Mouse (Mus musculus): ENCODE data around the gene Cirbp.

Cirbp gene

GRCm38 (mm10) chr10:80165392-80166128, at the start of gene Cirbp:
Gene Cirbp (plus strand): TSS chr10:80165985.
- DNase-seq (ENCODE audit: low spot score in 2 of 2), result peak in 1 of 2 experiments; percentile 29

GRCm38 (mm10) chr10:80116563-80116926, 49.2 kb upstream of the Cirbp start:
- DNase-seq (ENCODE audit: low spot score in 2 of 2), result no peak

GRCm38 (mm10) chr10:80116927-80117691, 48.7 kb upstream of the Cirbp start:
- DNase-seq (ENCODE audit: low spot score in 2 of 2), result peak; percentile 32 to 48

- no peak for DNase-seq (ENCODE audit: low spot score in 2 of 2)
Measured at GRCm38 (mm10) chr10:80117736-80118135, 48.0 kb upstream of the Cirbp start.

- no peak for DNase-seq (ENCODE audit: low spot score in 2 of 2)
Measured at GRCm38 (mm10) chr10:80118552-80118951, 47.2 kb upstream of the Cirbp start.

- DNase-seq (ENCODE audit: low spot score in 2 of 2), result no peak
Measured at GRCm38 (mm10) chr10:80120146-80120545, 45.6 kb upstream of the Cirbp start.

GRCm38 (mm10) chr10:80121639-80122038, 44.1 kb upstream of the Cirbp start:
- DNase-seq (ENCODE audit: low spot score in 2 of 2), result no peak

- peak in 1 of 2 experiments; percentile 63 for DNase-seq (ENCODE audit: low spot score in 2 of 2)
Measured at GRCm38 (mm10) chr10:80123932-80124562, 41.7 kb upstream of the Cirbp start.

- DNase-seq (ENCODE audit: low spot score in 2 of 2), result no peak
Measured at GRCm38 (mm10) chr10:80127920-80128319, 37.9 kb upstream of the Cirbp start.

GRCm38 (mm10) chr10:80129846-80130245, 35.9 kb upstream of the Cirbp start:
- no peak for DNase-seq (ENCODE audit: low spot score in 2 of 2)

GRCm38 (mm10) chr10:80130403-80131031, 35.3 kb upstream of the Cirbp start:
- no peak for DNase-seq (ENCODE audit: low spot score in 2 of 2)

- DNase-seq (ENCODE audit: low spot score in 2 of 2), result no peak
Measured at GRCm38 (mm10) chr10:80131316-80131951, 34.4 kb upstream of the Cirbp start.

GRCm38 (mm10) chr10:80131952-80132350, 33.8 kb upstream of the Cirbp start:
- DNase-seq (ENCODE audit: low spot score in 2 of 2), result no peak

GRCm38 (mm10) chr10:80133226-80133849, 32.4 kb upstream of the Cirbp start:
- no peak for DNase-seq (ENCODE audit: low spot score in 2 of 2)

- no peak for DNase-seq (ENCODE audit: low spot score in 2 of 2)
Measured at GRCm38 (mm10) chr10:80134421-80134820, 31.4 kb upstream of the Cirbp start.

GRCm38 (mm10) chr10:80135161-80135560, 30.6 kb upstream of the Cirbp start:
- DNase-seq (ENCODE audit: low spot score in 2 of 2), result no peak

GRCm38 (mm10) chr10:80135641-80136040, 30.1 kb upstream of the Cirbp start:
- DNase-seq (ENCODE audit: low spot score in 2 of 2), result no peak

GRCm38 (mm10) chr10:80136179-80136951, 29.4 kb upstream of the Cirbp start:
- DNase-seq (ENCODE audit: low spot score in 2 of 2), result no peak

GRCm38 (mm10) chr10:80136952-80137625, 28.7 kb upstream of the Cirbp start:
- DNase-seq (ENCODE audit: low spot score in 2 of 2), result no peak

Measured in spleen, postnatal 36 days (tissue).